22 mouse cellular contexts compared by ENCODE assay signal in the genomic region with DNA sequence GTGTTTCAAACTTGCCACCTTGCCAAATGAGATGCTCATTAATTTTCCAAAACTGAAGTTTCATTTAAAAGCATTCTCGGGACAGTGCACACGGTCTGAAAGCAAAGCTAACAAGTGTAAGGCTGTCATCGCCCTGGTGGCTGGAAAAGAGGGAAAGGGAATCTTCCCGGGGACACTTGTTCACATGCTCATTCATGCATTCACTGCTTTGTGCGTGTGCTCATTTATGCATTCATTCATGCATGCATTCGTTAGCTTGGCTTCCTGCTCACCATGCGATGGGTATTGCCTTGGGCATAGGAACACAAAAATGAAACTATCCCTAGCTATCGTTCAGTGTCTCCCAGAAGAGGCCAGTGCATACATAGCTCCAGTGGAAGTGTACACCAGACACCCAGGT. TPM values are rescaled to one million over a fixed set of nuclear protein-coding genes. Genes with fewer than 3 reads are reported as not detected.
A peak's percentile ranks its signal among the peaks of the same experiment; 100 is the strongest.
DNase-seq lines count a peak whose midpoint lies in the region; ATAC-seq and TF ChIP-seq lines count a peak whose summit lies in the region.
"Had no signal": no experiment of that assay in that cellular context is flagged by ENCODE, and none has a peak within 500 bp of the region (broad histone marks: within the 10 kb centered on the region; RNA-seq: fewer than 3 reads in every experiment).

No protein-coding gene starts in this region.

- no peak for ATAC-seq in kidney, embryonic 15.5 days (replicated peaks; ENCODE audit: low FRiP score)
- ATAC-seq in G1E (ENCODE audit: extremely low read depth, insufficient number of reproducible peaks, low FRiP score, poor library complexity, severe bottlenecking): no peak
- no peak for ATAC-seq in hindbrain, embryonic 15.5 days (ENCODE audit: low FRiP score, low read depth)
- ATAC-seq in CD4-positive, CD25-positive, alpha-beta regulatory T cell, adult 4 months: no peak
- ATAC-seq: activated CD4-positive, CD25-positive, alpha-beta regulatory T cell, adult 4 months; intestine, embryonic 15.5 days had no signal

- no peak overlapping the region for H3K9ac ChIP-seq in kidney, embryonic 15.5 days
- H3K9ac ChIP-seq in hindbrain, embryonic 15.5 days: no peak overlapping the region
- H3K9ac ChIP-seq: embryonic facial prominence, embryonic 13.5 days; intestine, embryonic 15.5 days; liver, embryonic 13.5 days had no signal

- peak overlapping the region; percentile 42; the same call in 1 of the 2 replicates for H3K27ac ChIP-seq in kidney, embryonic 15.5 days
- H3K27ac ChIP-seq in hindbrain, embryonic 15.5 days (replicated peaks): 0 out of 2 replicates have a peak overlapping the region, but pooled peaks have one; percentile 28
- H3K27ac ChIP-seq: embryonic facial prominence, embryonic 13.5 days; intestine, embryonic 15.5 days; liver, embryonic 13.5 days; stomach, postnatal 0 days had no signal

- peaks cover 6% of the 10 kb centered on the region; the same call in 1 of the 2 replicates for H3K4me1 ChIP-seq in kidney, embryonic 15.5 days
- H3K4me1 ChIP-seq in G1E (ENCODE audit: insufficient read depth, low read depth, low read length): peaks cover 58% of the 10 kb centered on the region
- H3K4me1 ChIP-seq in hindbrain, embryonic 15.5 days (replicated peaks): peaks cover 23% of the 10 kb centered on the region
- H3K4me1 ChIP-seq: embryonic facial prominence, embryonic 13.5 days; intestine, embryonic 15.5 days had no signal

- no peak for DNase-seq in kidney, adult 11 months
- no peak for DNase-seq in G1E (ENCODE audit: low spot score)
- peak; percentile 76 for DNase-seq in brain, embryonic 14.5 days (ENCODE audit: low read depth)
- DNase-seq in urinary bladder, postnatal 36 days (ENCODE audit: low spot score in 2 of 2): no peak
- no peak for DNase-seq in adrenal gland, postnatal 25 days
- DNase-seq: adrenal gland, postnatal 36 days; cerebellum, postnatal 36 days; gastrocnemius, postnatal 14 days; heart, postnatal 14 days; kidney, postnatal 14 days; left cerebral cortex, postnatal 4 days; liver, embryonic 13.5 days; lung, postnatal 10 days; thymus, postnatal 25 days had no signal

- peak overlapping the region; percentile 10; the same call in 1 of the 2 replicates for H3K4me2 ChIP-seq in kidney, embryonic 15.5 days
- peak overlapping the region; percentile 6; the same call in 1 of the 2 replicates for H3K4me2 ChIP-seq in hindbrain, embryonic 15.5 days
- H3K4me2 ChIP-seq: embryonic facial prominence, embryonic 13.5 days; intestine, embryonic 15.5 days; liver, embryonic 13.5 days had no signal

- H3K36me3 ChIP-seq in kidney, embryonic 15.5 days: no peaks in the 10 kb centered on the region
- H3K36me3 ChIP-seq in G1E (replicated peaks): no peaks in the 10 kb centered on the region
- no peaks in the 10 kb centered on the region for H3K36me3 ChIP-seq in hindbrain, embryonic 15.5 days
- H3K36me3 ChIP-seq: embryonic facial prominence, embryonic 13.5 days; intestine, embryonic 15.5 days; liver, embryonic 13.5 days had no signal

- TF ChIP-seq CTCF in G1E (IDR thresholded peaks at IDR 0.05; ENCODE audit: low read depth, low read length): no peak
- no peak for TF ChIP-seq CTCF in brain, embryonic 14.5 days (IDR thresholded peaks at IDR 0.05; ENCODE audit: borderline replicate concordance, extremely low read depth, insufficient read depth, insufficient read length)

- no peaks in the 10 kb centered on the region for H3K9me3 ChIP-seq in kidney, embryonic 15.5 days (replicated peaks)
- H3K9me3 ChIP-seq in G1E (replicated peaks): no peaks in the 10 kb centered on the region
- no peaks in the 10 kb centered on the region for H3K9me3 ChIP-seq in hindbrain, embryonic 15.5 days
- H3K9me3 ChIP-seq: embryonic facial prominence, embryonic 13.5 days; intestine, embryonic 15.5 days; liver, embryonic 13.5 days had no signal

- no peak for TF ChIP-seq POLR2A in brain, embryonic 14.5 days (IDR thresholded peaks at IDR 0.05; ENCODE audit: borderline replicate concordance, extremely low read depth, insufficient read depth, insufficient read length, poor library complexity, severe bottlenecking)

- no peaks in the 10 kb centered on the region for H3K27me3 ChIP-seq in kidney, embryonic 15.5 days
- no peaks in the 10 kb centered on the region for H3K27me3 ChIP-seq in G1E (ENCODE audit: insufficient read depth, low read length)
- no peaks in the 10 kb centered on the region for H3K27me3 ChIP-seq in hindbrain, embryonic 15.5 days
- H3K27me3 ChIP-seq: embryonic facial prominence, embryonic 13.5 days; intestine, embryonic 15.5 days; liver, embryonic 13.5 days had no signal

- WGBS in kidney, embryonic 15.5 days: 66% methylated on average over 8 of the region's 8 CpGs
- 22% methylated on average over 8 of the region's 8 CpGs for WGBS in hindbrain, embryonic 15.5 days

- H3K4me3 ChIP-seq in kidney, embryonic 15.5 days (replicated peaks): no peak overlapping the region
- H3K4me3 ChIP-seq in G1E (ENCODE audit: low read depth, low read length): peak overlapping the region; percentile 48; the same call in 1 of the 2 replicates
- H3K4me3 ChIP-seq in hindbrain, embryonic 15.5 days: no peak overlapping the region
- H3K4me3 ChIP-seq: embryonic facial prominence, embryonic 13.5 days; intestine, embryonic 15.5 days; liver, embryonic 13.5 days had no signal

RNA-seq across cellular contexts. Expression of a gene that starts 34.7 kb away (rescaled TPM):
- polyA plus RNA-seq in kidney, embryonic 15.5 days (2015; fragmentation: Nextera tagmentation; extraction: Ambion mirVana): not detected in 2 replicates
- total RNA-seq in G1E (2014; fragmentation: Nextera tagmentation): not detected in 2 replicates
- total RNA-seq in G1E (2017): not detected in 2 replicates
- polyA plus RNA-seq in G1E (2012): not detected in 2 replicates
- polyA plus RNA-seq in brain, embryonic 14.5 days (2012; rRNA removed): 61.0 and 82.4 TPM in 2 replicates
- polyA plus RNA-seq in hindbrain, embryonic 15.5 days (2015; fragmentation: Nextera tagmentation; extraction: Ambion mirVana): 12.4 and 15.8 TPM in 2 replicates
- not detected for polyA plus RNA-seq in CD4-positive, CD25-positive, alpha-beta regulatory T cell, adult 4 months (2017; shearing (Covaris generic))
- not detected in 2 replicates for total RNA-seq in adrenal gland, postnatal 25 days (2021)
- total RNA-seq: adrenal gland, postnatal 36 days; gastrocnemius, postnatal 14 days; heart, postnatal 14 days; megakaryocyte-erythroid progenitor cell, adult 5-6 weeks had no signal
- polyA plus RNA-seq: activated CD4-positive, CD25-positive, alpha-beta regulatory T cell, adult 4 months; intestine, embryonic 15.5 days; liver, embryonic 13.5 days; stomach, postnatal 0 days had no signal

Comparison
In these comparisons a context has a peak if more than half of its experiments do, and no peak if none do; other contexts are left out.
1. RNA of a gene that starts 34.7 kb away (polyA plus RNA-seq): 61.0 to 82.4 TPM in brain, embryonic 14.5 days and 12.4 to 15.8 TPM in hindbrain, embryonic 15.5 days; not detected in kidney, embryonic 15.5 days, not detected in G1E and not detected in CD4-positive, CD25-positive, alpha-beta regulatory T cell, adult 4 months; every median in the first group is over 10 times any median in the second.